Mouse (Mus musculus) liver, embryonic 14.5 days (tissue): ENCODE data around the gene Tpgs1. TPM values are rescaled to one million over a fixed set of nuclear protein-coding genes. Genes with fewer than 3 reads are reported as not detected.

Experiments used
- ATAC-seq: fragments of 200-750 bp; cut with Nextera tagmentation; 2 replicates; pipeline ENCODE4 v1.8.0; 2017; ENCODE audit warnings: moderate number of reproducible peaks, mild to moderate bottlenecking, moderate library complexity; ENCODE audit not compliant: insufficient read depth
- DNase-seq, 3 experiments: peaks; one replicate each; pipeline ENCODE4 v3.0.0-alpha.2; 2012 to 2013; ENCODE audit warnings: low read depth in 3 of 3, low spot score in 3 of 3
- H3K27ac ChIP-seq: fragments of 300-500 bp; sonication (generic); 2 replicates; pipeline ENCODE4 v1.5.1; 2014; ENCODE audit warnings: moderate library complexity, mild to moderate bottlenecking, control low read depth, inconsistent platforms
- H3K27me3 ChIP-seq: fragments of 300-500 bp; sonication (generic); 2 replicates; pipeline ENCODE4 v1.6.1; 2014; ENCODE audit warnings: mild to moderate bottlenecking, low read length, moderate library complexity; ENCODE audit not compliant: control insufficient read depth, insufficient read depth
- H3K36me3 ChIP-seq: fragments of 300-500 bp; sonication (generic); replicated peaks from 2 replicates; pipeline ENCODE4 v1.6.1; 2014; ENCODE audit warnings: low read depth; ENCODE audit not compliant: control insufficient read depth, insufficient read depth
- H3K4me1 ChIP-seq, 2 experiments: fragments of 200-500 bp in 1 of 2; fragments of 300-500 bp in 1 of 2; sonication (generic) in 1 of 2; replicated peaks; 2 replicates each; pipeline ENCODE4 v1.6.1; 2012 to 2014; ENCODE audit warnings: antibody characterized with exemption in 1 of 2, inconsistent platforms in 1 of 2, low read length in 1 of 2; ENCODE audit not compliant: control insufficient read depth in 2 of 2, insufficient read depth in 2 of 2
- H3K4me2 ChIP-seq: fragments of 300-500 bp; sonication (generic); 2 replicates; pipeline ENCODE4 v1.6.1; 2014; ENCODE audit warnings: low read depth, mild to moderate bottlenecking, control low read depth, moderate library complexity
- H3K4me3 ChIP-seq, 2 experiments: fragments of 200-500 bp in 1 of 2; fragments of 300-500 bp in 1 of 2; sonication (generic) in 1 of 2; 2 replicates each; pipeline ENCODE4 v1.5.1; 2012 to 2014; ENCODE audit warnings: low read depth in 2 of 2, low read length in 2 of 2, mild to moderate bottlenecking in 2 of 2, control low read depth in 1 of 2, inconsistent platforms in 1 of 2, moderate library complexity in 1 of 2; ENCODE audit not compliant: insufficient read depth in 1 of 2
- H3K9ac ChIP-seq: fragments of 300-500 bp; sonication (generic); replicated peaks from 2 replicates; pipeline ENCODE4 v1.6.1; 2014; ENCODE audit warnings: mild to moderate bottlenecking, control low read depth, moderate library complexity
- H3K9me3 ChIP-seq: fragments of 300-500 bp; sonication (generic); 2 replicates; pipeline ENCODE4 v1.6.1; 2016; ENCODE audit warnings: low read length, mixed read lengths; ENCODE audit not compliant: control insufficient read depth
- CTCF ChIP-seq: IDR thresholded peaks from 2 replicates; pipeline ENCODE4 v1.5.1; 2016; ENCODE audit warnings: antibody characterized with exemption, low read depth, control low read depth
- EP300 ChIP-seq: IDR thresholded peaks from 2 replicates; pipeline ENCODE4 v1.6.1; 2016; ENCODE audit warnings: antibody characterized with exemption, low read depth
- WGBS: fragments of 180-500 bp; shearing (Covaris S2); extraction: QIAGEN DNeasy Blood & Tissue Kit; methylation state at CpG from one replicate; pipeline ENCODE4 v1.1.7; 2014; ENCODE audit not compliant: insufficient replicate concordance; 5-methylcytosine and 5-hydroxymethylcytosine counted together
- polyA plus RNA-seq, 2 experiments: library from polyadenylated mRNA; depleted of rRNA in 1 of 2; stranded (reverse) in 1 of 2; unstranded in 1 of 2; fragments of >200 nt; fragmentation: Nextera tagmentation in 1 of 2; extraction: Ambion mirVana in 1 of 2; gene quantifications; 2 replicates each; pipeline versions ENCODE4 v1.2.1 to v1.2.3; 2012 to 2014

Tpgs1 gene
- polyA plus RNA-seq (2012; rRNA removed) (14.3 and 18.7 TPM in 2 replicates), polyA plus RNA-seq (2014; fragmentation: Nextera tagmentation; extraction: Ambion mirVana) (24.5 and 25.7 TPM in 2 replicates)

GRCm38 (mm10) chr10:79668771-79669575, at the start of gene Tpgs1:
Gene Tpgs1, plus strand, starts transcription at chr10:79669369.
- Histone ChIP-seq H3K36me3 (no peaks in the 10 kb centered on the region), H3K4me1 (peaks cover 6 to 11% of the 10 kb centered on the region in 2 experiments), H3K9ac (peak within 1 kb of the TSS; percentile 80), H3K27me3 (no peaks in the 10 kb centered on the region), H3K27ac (peak within 1 kb of the TSS; percentile 46), H3K9me3 (no peaks in the 10 kb centered on the region), H3K4me2 (peak within 1 kb of the TSS; percentile 92), H3K4me3 (peak within 1 kb of the TSS; percentile 81 to 87)
- DNase-seq (peak; percentile 73 to 83 (median 74)), ATAC-seq (peak; percentile 79)
- WGBS = under 1% methylated on average over 45 of the region's 45 CpGs
- TF ChIP-seq EP300 (no peak), CTCF (peak; percentile 89)

- ATAC-seq = no peak
- 59% methylated on average over 12 of the region's 12 CpGs for WGBS
- Histone ChIP-seq H3K9me3 (no peaks in the 10 kb centered on the region), H3K27me3 (no peaks in the 10 kb centered on the region), H3K9ac (no peak overlapping the region), H3K36me3 (no peaks in the 10 kb centered on the region), H3K4me2 (no peak overlapping the region), H3K4me3 (no peak overlapping the region), H3K27ac (no peak overlapping the region), H3K4me1 (no peaks in the 10 kb centered on the region)
- TF ChIP-seq CTCF (no peak), EP300 (no peak)
- no peak for DNase-seq
Observed at GRCm38 (mm10) chr10:79623950-79624349, 45.2 kb upstream of the Tpgs1 start.

- Histone ChIP-seq H3K36me3 (no peaks in the 10 kb centered on the region), H3K4me3 (no peak overlapping the region), H3K27ac (no peak overlapping the region), H3K4me2 (no peak overlapping the region), H3K4me1 (no peaks in the 10 kb centered on the region), H3K27me3 (no peaks in the 10 kb centered on the region), H3K9ac (no peak overlapping the region), H3K9me3 (no peaks in the 10 kb centered on the region)
- DNase-seq = no peak
- TF ChIP-seq CTCF (no peak), EP300 (no peak)
- 61% methylated on average over 9 of the region's 9 CpGs for WGBS
- no peak for ATAC-seq
Observed at GRCm38 (mm10) chr10:79625398-79625797, 43.8 kb upstream of the Tpgs1 start.

GRCm38 (mm10) chr10:79626156-79626555, 43.0 kb upstream of the Tpgs1 start:
- 65% methylated on average over 10 of the region's 10 CpGs for WGBS
- Histone ChIP-seq H3K9me3 (no peaks in the 10 kb centered on the region), H3K27ac (no peak overlapping the region), H3K4me2 (no peak overlapping the region), H3K9ac (no peak overlapping the region), H3K36me3 (no peaks in the 10 kb centered on the region), H3K4me3 (no peak overlapping the region), H3K27me3 (no peaks in the 10 kb centered on the region), H3K4me1 (no peaks in the 10 kb centered on the region)
- ATAC-seq (no peak), DNase-seq (no peak)
- no peak for TF ChIP-seq CTCF
- no peak for TF ChIP-seq EP300

GRCm38 (mm10) chr10:79628377-79628776, 40.8 kb upstream of the Tpgs1 start:
- ATAC-seq = no peak
- H3K4me1 ChIP-seq = no peaks in the 10 kb centered on the region
- H3K36me3 ChIP-seq = no peaks in the 10 kb centered on the region
- H3K27me3 ChIP-seq = no peaks in the 10 kb centered on the region
- no peak overlapping the region for H3K4me2 ChIP-seq
- no peaks in the 10 kb centered on the region for H3K9me3 ChIP-seq
- no peak overlapping the region for H3K9ac ChIP-seq
- no peak for DNase-seq
- no peak overlapping the region for H3K27ac ChIP-seq
- TF ChIP-seq CTCF = no peak
- TF ChIP-seq EP300 = no peak
- H3K4me3 ChIP-seq = no peak overlapping the region
- 53% methylated on average over 5 of the region's 5 CpGs for WGBS
